In genomic region chr9:32540406-32541222, GRCm38 (mm10) we compare ENCODE assay signal across 8 mouse cellular contexts. TPM values are rescaled to one million over a fixed set of nuclear protein-coding genes. Genes with fewer than 3 reads are reported as not detected.
DNase-seq lines count a peak whose midpoint lies in the region; ATAC-seq and TF ChIP-seq lines count a peak whose summit lies in the region.

No protein-coding gene starts in this region.

- ATAC-seq in heart, embryonic 14.5 days (ENCODE audit: insufficient number of reproducible peaks, insufficient read depth, low FRiP score, low read depth): no peak
- ATAC-seq in midbrain, embryonic 12.5 days (ENCODE audit: low FRiP score, low read depth): peak; percentile 45
- no peak; the same call in 1 of the 2 replicates for ATAC-seq in cerebellum, adult (ENCODE audit: insufficient number of reproducible peaks, low FRiP score, low TSS enrichment)

- peaks cover 30% of the 10 kb centered on the region for H3K27me3 ChIP-seq in heart, embryonic 14.5 days (ENCODE audit: control insufficient read depth, insufficient read depth, low read length)
- peaks cover 85% of the 10 kb centered on the region for H3K27me3 ChIP-seq in midbrain, embryonic 12.5 days

- peak; percentile 6 for DNase-seq in right cerebral cortex, adult 18-20 months
- no peak for DNase-seq in right cerebral cortex, postnatal 36 days (ENCODE audit: low spot score in 2 of 2)
- DNase-seq in kidney, postnatal 4 days: peak; percentile 55 to 73
- peak; percentile 47 to 56 for DNase-seq in thymus, postnatal 10 days (ENCODE audit: low spot score in 2 of 2)

- no peaks in the 10 kb centered on the region for H3K9me3 ChIP-seq in heart, embryonic 14.5 days (ENCODE audit: control insufficient read depth, low read length)
- H3K9me3 ChIP-seq in midbrain, embryonic 12.5 days: no peaks in the 10 kb centered on the region

- peak overlapping the region; percentile 79 for H3K9ac ChIP-seq in heart, embryonic 14.5 days (ENCODE audit: low read length)
- H3K9ac ChIP-seq in midbrain, embryonic 12.5 days (replicated peaks): peak overlapping the region; percentile 68

- H3K36me3 ChIP-seq in heart, embryonic 14.5 days (ENCODE audit: control insufficient read depth, insufficient read depth, low read length): no peaks in the 10 kb centered on the region
- no peaks in the 10 kb centered on the region for H3K36me3 ChIP-seq in midbrain, embryonic 12.5 days

- under 1% methylated on average over 63 of the region's 70 CpGs for WGBS in heart, embryonic 14.5 days
- WGBS in midbrain, embryonic 12.5 days: 0% methylated on average over 57 of the region's 70 CpGs

- H3K4me3 ChIP-seq in cortical plate, adult 2 months (ENCODE audit: insufficient read depth, low read length): peak overlapping the region; percentile 41
- H3K4me3 ChIP-seq in heart, embryonic 14.5 days (ENCODE audit: control insufficient read depth in 1 of 2, insufficient read depth in 1 of 2, low read depth in 1 of 2, low read length in 2 of 2): peak overlapping the region; percentile 55 to 58
- H3K4me3 ChIP-seq in midbrain, embryonic 12.5 days: peak overlapping the region; percentile 57

- TF ChIP-seq POLR2A in cortical plate, adult 2 months (IDR thresholded peaks at IDR 0.05; ENCODE audit: extremely low read depth, insufficient read depth, low read length): no peak

- peak overlapping the region; percentile 86 for H3K27ac ChIP-seq in cortical plate, adult 2 months (ENCODE audit: insufficient read depth, low read length)
- H3K27ac ChIP-seq in heart, embryonic 14.5 days (replicated peaks in 1 of 2; ENCODE audit: control insufficient read depth in 1 of 2, insufficient read depth in 1 of 2, low read depth in 2 of 2, low read length in 2 of 2): peak overlapping the region; percentile 79 to 84
- peak overlapping the region; percentile 72 for H3K27ac ChIP-seq in midbrain, embryonic 12.5 days (replicated peaks)

- no peaks in the 10 kb centered on the region for H3K4me1 ChIP-seq in cortical plate, adult 2 months (ENCODE audit: control insufficient read depth, insufficient read depth, low read length)
- H3K4me1 ChIP-seq in heart, embryonic 14.5 days (ENCODE audit: control insufficient read depth in 2 of 2, insufficient read depth in 2 of 2, low read length in 2 of 2): peaks cover 21 to 35% of the 10 kb centered on the region in 2 experiments
- H3K4me1 ChIP-seq in midbrain, embryonic 12.5 days: peaks cover 44% of the 10 kb centered on the region

- no peak for TF ChIP-seq CTCF in cortical plate, adult 2 months (IDR thresholded peaks at IDR 0.05; ENCODE audit: extremely low read depth, insufficient read depth, low read length)

- H3K4me2 ChIP-seq in heart, embryonic 14.5 days (ENCODE audit: low read length): peak overlapping the region; percentile 79
- peak overlapping the region; percentile 95 for H3K4me2 ChIP-seq in midbrain, embryonic 12.5 days (replicated peaks)

RNA-seq across cellular contexts. Expression of gene Fli1, which starts 2.0 kb away (rescaled TPM):
- polyA plus RNA-seq in cortical plate, adult 2 months (2012; rRNA removed): 3.0 and 3.7 TPM in 2 replicates
- 20.6 and 22.4 TPM in 2 replicates for polyA plus RNA-seq in heart, embryonic 14.5 days (2014; fragmentation: Nextera tagmentation; extraction: Ambion mirVana)
- 10.9 and 11.0 TPM in 2 replicates for polyA plus RNA-seq in midbrain, embryonic 12.5 days (2016; fragmentation: Nextera tagmentation; extraction: Ambion mirVana)

Comparison
In these comparisons a context has a peak if more than half of its experiments do, and no peak if none do; other contexts are left out.
1. DNase-seq: peak in right cerebral cortex, adult 18-20 months (single experiment), kidney, postnatal 4 days (2 of 2) and thymus, postnatal 10 days (2 of 2); none in right cerebral cortex, postnatal 36 days (0 of 2).
2. Peak in every context shown above with its lines, with median percentiles within 50 percentile points of each other: H3K27ac ChIP-seq and H3K4me3 ChIP-seq.